Mouse (Mus musculus) subcutaneous adipose tissue, adult 2 months (tissue): Measurements from ENCODE around the gene Pecr. TPM values are rescaled to one million over a fixed set of nuclear protein-coding genes. Genes with fewer than 3 reads are reported as not detected.

Source experiments
- polyA plus RNA-seq: library from polyadenylated mRNA; depleted of rRNA; stranded (reverse); fragments of >200 nt; gene quantifications from 2 replicates; pipeline ENCODE4 v1.2.3, GENCODE M21; 2012; ENCODE audit warnings: low replicate concordance; rRNA removed

Gene Pecr
- polyA plus RNA-seq, result 17.6 and 19.7 TPM in 2 replicates

GRCm38 (mm10) chr1:72283992-72284485, at the start of gene Pecr, which contains the start of gene Tmem169:
Gene Pecr, minus strand, starts transcription at chr1:72284314.
Gene Tmem169, plus strand, starts transcription at chr1:72284369.

GRCm38 (mm10) chr1:72307317-72307798, 23.2 kb upstream of the Pecr start, which contains the start of gene Xrcc5:
Gene Xrcc5, plus strand, starts transcription at chr1:72307421.

GRCm38 (mm10) chr1:72211701-72212699, 72.1 kb downstream of the Pecr start, which contains the start of gene Mreg:
Gene Mreg, minus strand, starts transcription at chr1:72212307.

Other genes with a start within 250 kb of the Pecr start
- gene Mreg, start 72.0 kb downstream of the Pecr start, polyA plus RNA-seq, result 0.67 and 0.81 TPM in 2 replicates
- gene Tmem169, start 55 bp upstream of the Pecr start, polyA plus RNA-seq, result 0.41 TPM in 1 of 2 replicates, not detected in the other
- 2.4 and 7.3 TPM in 2 replicates for gene Xrcc5, start 23.1 kb upstream of the Pecr start, polyA plus RNA-seq